Mouse (Mus musculus) ES-CJ7 (cell line): ENCODE measurements at regions not wholly inside any gene's neighbourhood (a gene's known extent, or its start where the extent isn't known, plus 50 kb on each side); places are given as distances from the start of the nearest gene placed in this dataset.

ENCODE experiments used
- DNase-seq: peaks from one replicate; pipeline ENCODE4 v3.0.0; 2011; ENCODE audit warnings: low read depth, low spot score

DNA sequence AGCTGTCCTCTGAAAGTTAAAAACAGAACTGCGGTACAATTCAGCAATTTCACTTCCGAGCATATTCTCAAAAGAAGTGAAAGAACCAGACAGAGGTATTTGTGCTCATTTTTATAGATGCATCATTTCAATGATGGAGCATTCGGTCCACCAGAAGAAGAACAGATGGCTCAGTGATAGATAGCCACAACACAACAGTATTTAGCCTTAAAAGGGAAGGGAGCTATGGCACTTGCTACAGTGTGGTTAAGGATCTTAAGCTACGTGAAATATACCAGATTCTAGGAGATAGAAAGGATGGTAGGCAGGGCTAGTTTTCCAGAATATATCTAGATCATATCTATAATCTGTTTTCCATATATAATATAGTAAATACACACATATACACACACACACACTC, 77.5 kb upstream of the Gadd45a start:
- DNase-seq, result no peak

DNA sequence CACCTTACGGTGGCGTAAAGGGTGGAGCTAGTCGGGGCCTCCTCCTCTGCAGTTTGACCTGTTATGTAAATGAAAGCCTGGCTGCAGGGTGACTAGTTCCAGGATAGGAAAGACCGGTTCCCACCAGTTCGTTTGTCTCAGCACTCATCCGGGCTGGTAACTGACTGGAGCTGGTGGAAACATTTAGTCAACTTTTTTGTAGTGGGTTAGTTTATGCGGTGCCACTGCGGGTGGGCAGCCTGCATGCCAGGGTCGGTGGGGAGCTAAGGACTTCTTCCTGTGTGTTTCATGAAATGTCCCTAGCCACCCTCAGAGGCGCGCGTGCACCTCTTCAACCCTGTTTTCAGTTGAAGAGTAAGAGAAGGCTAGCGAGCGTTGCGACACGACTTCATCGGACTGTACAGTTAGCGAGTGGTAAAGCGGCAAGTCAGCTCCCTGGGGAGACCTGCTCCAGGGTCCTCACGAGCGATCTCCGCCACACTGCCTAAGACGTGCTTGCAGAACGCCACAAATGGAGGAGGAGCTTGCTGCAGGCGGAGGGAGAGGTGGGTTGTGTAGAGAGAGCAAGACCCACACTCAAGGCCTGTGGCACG, 76.5 kb upstream of the Gadd45a start:
- DNase-seq, result peak; percentile 97

DNA sequence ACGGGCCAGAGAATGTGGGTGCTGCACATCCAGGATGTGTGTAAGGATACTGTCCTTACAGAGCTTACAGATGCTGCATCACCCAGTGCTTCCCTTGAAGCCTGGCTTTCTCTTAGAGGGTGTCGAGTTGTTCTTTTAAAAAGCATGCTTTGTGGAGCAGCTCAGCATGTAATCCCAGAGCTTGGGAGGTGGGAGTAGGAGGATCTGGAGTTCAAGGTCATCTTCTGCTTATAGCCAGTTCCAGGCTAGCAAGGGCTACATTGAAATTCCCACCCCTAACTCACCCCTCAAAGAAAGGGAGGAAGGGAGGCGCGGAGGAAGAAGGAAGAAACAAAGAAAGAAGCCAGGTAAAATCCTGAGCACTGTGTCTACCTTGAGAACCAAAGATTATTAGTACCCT, 76.0 kb upstream of the Gadd45a start:
- DNase-seq, result peak; percentile 92

DNA sequence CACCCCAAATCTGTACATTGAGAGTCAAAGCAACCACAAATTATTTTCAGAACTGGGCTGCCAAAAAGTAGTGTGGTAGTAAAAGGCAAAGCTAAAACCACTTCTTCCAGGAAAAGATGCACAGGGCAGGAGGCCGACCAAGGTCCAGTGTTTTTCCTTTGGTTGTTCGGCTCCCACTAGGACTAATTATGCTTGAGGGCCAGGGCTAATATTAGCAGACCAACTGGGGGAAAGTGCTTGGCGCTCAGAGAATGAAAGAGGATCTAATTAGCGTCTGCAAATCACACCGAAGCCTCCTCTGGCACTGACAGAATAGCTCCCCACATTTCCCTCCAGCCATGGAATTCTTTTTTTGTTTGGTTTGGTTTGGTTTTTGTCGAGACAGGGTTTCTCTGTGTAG, 75.1 kb upstream of the Gadd45a start:
- no peak for DNase-seq

DNA sequence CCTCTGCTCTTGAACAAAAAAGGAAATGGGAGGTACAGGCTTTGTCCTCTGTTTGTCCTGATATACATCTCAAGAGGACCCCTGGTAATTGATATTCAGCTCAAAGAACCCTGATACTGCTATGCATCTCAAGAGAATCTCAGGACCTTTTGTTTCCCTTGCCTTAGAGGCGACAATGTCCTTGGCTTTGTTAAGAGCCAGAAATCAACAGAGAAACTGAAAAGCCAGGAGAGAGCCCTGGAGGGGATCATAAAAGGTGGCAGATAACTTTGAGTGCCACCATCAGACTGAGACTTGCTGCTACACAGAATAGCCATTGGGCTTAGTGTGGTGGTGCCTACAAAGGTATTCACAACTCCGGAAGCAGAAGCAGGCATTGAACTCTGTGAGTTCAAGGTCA, 74.3 kb upstream of the Gadd45a start:
- peak; percentile 98 for DNase-seq

DNA sequence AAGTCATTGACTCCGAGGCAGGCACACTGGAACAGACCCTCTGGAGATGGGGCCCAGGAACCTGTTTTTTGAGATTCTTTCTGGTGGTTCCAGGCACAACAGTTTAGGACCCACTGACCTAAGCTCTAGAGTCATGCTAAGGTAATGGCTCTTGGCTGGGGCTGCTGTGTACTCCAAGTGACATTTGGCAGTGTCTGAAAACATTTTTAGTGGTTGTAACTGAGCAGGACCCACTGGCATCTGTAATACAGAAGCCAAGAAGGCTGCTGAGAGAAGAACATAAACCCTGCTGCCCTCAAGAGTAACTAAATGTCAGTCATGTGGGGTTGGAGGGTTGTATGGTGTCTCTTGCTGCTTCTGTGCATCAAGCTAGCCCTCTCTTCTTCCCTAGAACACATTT, 73.1 kb upstream of the Gadd45a start:
- DNase-seq, result no peak

DNA sequence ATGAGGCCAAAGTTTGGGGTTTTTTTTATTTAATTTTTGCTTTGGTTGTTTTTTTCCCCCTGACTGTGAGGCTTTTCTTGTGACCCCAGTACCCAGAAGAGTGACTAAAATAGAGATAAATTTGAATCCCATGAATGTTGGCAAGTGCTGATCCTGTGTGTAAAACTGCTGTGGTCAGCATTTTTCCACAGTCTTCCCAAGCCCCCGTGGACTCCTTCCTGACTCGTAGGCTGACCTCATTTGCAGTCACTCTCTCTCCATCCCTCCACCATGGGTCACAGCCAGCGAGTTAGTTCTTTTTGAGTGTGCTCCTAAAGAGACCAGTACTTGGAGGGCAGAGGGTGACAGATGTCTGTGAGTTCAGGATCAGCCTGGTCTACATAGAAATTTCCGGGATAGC, 72.5 kb upstream of the Gadd45a start:
- no peak for DNase-seq

DNA sequence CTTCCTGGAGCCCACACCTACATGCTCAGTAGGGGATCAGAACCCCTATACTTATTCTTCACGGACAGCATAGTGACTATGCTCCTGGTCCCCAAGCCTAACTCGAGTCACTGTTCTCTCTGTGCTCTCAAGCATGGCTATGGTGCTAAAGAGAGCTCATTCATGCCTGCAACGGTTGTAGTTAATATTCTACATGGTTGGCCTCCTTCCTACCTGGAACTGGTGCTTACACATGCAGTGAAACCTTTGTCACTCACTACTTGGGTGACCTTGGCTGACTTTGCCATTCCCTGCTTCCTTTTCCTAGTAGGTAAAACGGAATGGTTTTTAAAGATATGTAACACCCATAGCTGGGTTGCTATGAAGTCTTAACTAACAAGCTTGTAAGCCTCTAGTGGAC, 70.3 kb upstream of the Gadd45a start:
- DNase-seq, result no peak

DNA sequence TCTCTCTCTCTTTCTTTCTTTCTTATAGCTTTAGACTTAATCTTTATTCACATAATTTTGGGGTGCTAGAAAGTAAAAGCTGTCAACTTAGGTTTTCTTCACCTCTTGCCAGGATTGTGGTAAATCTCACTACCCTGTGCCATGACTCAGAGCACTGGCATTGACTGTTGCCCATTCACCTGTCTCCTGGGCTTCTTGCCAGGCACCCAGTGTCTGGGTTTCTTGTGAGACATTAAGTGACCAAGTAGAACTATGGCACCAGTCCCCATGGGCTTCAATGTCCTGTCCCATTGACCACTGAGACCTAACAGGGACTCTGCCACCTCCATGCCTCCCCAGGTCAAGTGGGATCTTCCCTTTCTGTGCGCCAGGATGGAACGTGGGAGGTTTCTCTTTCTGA, 69.2 kb upstream of the Gadd45a start:
- DNase-seq, result no peak

DNA sequence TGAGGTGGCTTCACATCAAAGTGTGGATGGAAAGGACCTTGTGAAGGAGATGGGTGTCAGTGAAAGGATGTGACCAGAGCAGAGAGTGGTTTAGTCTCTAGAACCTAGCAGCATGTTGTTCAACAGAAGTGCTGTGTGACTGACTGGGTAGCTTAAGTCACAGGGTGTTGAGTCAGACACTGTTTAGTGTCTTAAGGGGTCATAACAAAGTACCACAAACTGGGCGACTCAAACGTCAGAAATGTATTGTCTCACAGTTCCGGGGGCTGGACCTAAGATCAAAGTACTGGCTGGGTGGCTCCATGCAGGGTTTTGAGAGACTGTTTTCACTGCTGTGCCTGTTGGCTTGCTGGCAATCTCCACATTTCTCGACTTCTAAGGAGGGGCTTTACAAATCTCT, 68.1 kb upstream of the Gadd45a start:
- peak; percentile 42 for DNase-seq

DNA sequence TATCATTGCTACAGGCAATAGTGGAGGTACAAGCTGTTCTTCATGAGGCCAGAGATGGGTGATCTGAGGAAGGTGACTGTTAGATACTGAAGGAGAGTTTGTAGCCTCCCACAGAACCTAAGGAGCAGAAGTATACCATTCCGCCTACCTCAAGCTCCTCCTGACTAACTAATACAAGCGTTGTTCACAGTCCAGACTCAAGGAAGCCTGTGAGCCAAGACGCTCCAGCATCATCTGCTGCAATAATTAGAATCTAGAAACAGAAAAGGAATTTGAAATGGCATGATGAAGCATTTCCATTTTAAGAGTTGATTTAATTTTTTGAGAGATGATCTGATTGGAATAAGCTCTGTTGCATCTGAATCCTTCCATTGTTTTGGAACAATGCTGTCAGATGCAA, 66.9 kb upstream of the Gadd45a start:
- no peak for DNase-seq

DNA sequence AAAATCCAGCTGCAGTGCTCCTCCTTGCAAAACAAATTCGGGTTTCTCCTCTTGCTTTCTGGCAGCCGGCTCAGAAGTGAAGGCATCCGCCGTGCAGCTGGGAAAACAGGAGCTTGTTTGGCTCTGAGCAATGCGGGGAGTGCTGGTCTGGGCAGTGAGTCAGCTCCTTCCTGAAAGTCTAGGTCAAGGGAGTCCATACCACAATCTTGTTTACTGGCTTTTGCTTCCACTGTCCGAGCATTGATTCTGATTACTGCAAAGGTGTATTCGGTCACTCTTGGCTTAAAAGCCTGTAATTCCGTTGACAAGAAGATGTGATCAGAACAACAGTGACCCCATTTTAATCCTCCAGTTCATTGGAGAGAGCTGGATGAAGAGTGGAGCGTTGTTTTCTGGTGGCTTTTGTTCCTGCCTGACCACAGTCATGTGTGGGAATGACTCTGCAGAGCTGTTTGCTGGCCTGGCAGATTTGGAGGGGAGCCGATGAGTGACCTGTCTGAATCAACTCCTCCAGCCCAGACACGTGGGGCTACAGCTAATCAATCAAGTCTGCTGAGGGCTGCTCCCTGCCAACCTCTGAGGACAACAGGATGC, 65.4 kb upstream of the Gadd45a start:
- DNase-seq, result no peak

DNA sequence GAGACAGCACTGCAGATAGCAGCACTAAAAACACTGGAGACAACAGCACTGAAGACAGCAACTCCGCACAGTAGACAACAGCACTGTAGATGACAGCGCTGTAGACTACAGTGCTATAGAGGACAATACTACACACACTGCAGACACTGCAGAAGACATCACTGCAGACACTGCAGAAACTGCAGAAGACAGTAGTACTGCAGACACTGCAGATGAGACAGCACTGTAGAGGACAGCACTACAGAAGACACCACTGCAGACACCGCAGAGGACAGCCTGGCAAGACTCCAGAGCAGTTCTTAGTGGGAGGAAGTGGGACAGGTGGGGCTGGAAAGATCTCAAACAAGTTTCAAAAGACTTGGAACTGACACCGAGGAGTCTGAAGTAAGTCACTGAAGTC, 64.8 kb upstream of the Gadd45a start:
- no peak for DNase-seq

DNA sequence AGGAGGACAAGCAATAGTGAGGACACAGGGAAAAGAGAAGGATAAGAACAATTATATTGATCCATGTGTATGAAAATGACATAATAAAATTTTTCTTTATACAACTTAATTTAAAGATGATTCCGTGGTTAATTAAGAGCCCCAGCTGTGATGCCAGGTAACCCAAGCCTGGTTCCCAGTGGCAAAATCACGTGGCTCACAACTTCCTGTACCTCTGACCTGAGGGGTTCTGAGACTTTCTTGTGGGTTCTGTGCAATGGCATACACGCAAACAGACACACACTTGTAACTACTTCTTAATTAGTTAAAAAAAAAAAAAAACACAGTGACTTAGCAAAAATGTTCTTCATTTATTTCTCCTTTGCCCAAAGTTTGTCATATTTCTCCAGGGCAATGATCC, 57.2 kb upstream of the Gadd45a start:
- no peak for DNase-seq

DNA sequence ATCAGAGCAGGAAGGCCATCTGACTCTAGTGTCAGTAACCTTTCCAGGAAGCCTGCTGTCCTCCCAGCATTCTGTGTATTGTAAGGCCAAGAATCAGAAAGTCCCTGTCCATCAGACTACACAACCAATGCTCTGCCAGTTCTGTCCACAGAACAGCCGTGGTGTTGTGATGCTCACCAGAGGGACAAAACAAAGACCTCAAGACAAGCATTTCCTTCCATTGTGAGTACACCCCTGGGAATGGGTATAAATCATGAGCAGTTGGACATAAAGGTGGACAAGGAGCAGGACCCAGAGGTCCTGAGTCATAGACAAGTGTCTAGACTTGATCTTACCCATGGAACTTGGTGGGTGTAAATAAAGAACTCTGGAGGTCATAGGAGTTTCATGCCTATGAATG, 55.9 kb upstream of the Gadd45a start:
- no peak for DNase-seq

DNA sequence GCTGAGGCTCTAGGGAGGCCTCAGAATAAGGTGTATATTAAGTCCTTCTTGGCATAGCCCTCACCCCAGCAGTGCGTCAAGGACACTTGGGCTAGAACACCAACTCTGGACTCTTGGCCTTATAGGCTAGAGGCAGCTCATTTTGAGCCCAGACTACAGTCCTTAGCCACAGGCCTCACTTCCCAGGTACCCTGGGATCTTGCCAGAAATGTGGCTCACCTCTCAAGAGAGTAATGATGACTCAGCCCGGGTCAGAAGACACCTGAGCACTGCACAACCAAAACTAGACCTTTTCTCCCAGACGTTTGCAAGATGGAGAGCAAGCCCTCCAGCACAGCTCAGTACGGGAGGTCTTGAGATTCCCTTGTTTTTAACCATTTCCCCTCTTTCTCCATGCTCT, 52.9 kb upstream of the Gadd45a start:
- no peak for DNase-seq

DNA sequence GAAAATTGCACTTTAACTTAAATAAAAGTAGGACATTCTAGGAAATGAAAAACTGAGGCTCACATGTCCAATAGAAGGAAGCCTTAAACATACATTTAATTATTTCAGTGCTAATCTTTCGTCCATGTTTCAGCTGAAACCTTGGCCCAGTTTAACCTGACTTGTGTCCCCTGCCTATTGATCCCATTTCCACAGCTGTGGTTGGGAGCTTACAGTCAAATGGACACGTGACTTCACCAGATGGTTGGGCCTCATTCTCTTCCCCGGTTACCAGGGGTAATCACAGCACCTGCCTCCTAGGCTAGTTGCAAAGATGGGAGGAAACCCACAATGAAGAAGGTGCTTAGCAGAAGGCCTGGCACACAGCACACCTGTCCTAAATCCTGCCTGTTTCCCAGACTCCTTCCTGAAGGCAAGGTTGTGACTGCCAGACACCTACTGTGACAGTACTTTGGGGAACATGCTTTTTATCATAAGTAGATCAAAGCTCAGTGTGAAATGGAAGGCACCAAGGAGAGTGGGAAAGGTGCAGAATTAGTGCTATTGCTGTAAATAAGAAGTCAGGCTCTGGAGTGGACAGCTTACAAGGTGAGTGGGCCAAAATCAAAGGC, 52.4 kb upstream of the Gadd45a start:
- no peak for DNase-seq

DNA sequence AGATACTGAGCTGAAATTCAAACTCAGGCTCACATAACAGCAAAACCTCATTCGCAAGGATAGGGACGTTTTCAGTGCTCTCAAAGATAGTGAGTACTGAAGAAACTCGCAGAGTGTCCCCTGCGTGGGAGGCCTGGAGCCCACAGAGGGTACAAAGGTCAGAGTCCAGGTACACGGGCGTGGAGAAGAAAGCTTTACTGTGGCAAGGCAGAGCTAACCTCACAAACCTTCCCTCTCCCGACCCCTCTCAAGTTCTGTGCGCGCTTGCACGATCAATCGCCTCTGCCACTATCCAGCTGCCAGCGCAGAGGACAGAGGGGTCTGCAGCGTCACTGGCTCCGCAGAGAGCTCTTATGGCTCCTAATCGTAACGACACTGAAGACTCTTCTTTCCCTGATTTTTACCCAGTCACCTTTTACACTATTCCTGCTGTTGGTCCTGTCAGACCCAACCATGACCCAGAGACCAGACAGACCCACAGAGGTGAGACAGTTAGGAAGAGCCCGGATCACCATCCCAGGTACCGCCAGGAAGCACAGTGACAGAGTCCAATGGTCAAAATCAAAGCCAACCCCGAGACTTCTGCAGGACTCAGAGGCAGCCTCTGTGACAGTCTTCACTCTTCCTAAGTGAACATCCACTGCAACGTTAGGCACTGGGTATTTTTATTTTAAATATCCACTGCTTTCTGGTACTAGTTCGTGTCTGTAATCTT, 51.6 kb upstream of the Gadd45a start:
- DNase-seq, result no peak

DNA sequence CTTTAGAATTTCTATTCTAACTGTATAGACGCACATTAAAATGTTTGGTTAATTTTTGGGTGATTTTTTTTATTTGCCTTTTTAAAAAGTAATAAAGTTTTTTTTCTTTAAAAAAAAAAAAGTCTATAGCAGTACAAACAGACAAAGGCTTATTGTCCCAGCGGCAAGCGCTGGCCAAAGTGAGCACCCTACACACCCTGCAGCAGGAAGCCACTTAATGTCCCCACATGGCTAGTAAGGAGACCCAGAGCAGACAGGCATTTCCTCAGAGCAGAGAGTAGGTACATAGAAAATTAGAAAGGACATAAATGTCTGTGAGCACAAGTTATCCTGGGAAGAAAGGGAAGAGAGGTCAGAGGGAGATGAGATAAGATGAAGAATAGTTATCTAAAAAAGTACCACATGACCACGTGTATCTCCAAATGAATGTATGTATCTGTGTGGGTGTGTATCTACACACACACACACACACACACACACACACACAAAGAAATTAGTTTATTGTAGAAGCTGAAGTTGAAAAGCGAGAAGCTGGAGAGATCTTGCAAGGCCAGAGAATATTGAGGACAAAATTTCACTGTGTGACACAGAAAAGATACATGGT, 50.7 kb upstream of the Gadd45a start:
- no peak for DNase-seq

DNA sequence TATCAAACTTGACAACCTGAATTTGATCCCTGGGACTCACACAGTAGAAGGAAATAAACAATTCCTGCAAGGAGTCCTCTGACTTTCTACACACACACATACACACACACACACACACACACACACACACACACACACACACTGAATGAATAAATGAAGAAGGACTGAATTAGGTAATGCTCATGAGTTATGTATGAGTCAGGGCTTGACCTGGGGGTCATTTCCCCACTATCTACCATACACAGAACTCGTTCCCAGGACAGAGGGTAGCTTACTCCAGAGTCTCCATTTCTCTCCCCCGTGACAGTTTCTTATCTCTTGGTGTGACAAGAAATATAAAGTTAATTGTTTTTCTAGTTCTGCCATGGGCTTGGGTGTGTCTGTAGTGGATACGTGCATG, 50.1 kb upstream of the Gadd45a start:
- no peak for DNase-seq
